Mouse (Mus musculus) MEL (cell line): ENCODE results near the gene Rgl3. TPM values are rescaled to one million over a fixed set of nuclear protein-coding genes. Genes with fewer than 3 reads are reported as not detected.

Source experiments
- DNase-seq: peaks from one replicate; pipeline ENCODE4 v3.0.0; 2011; ENCODE audit warnings: low read depth, low spot score
- H3K27ac ChIP-seq: 2 replicates; pipeline ENCODE4 v1.5.1; 2012; ENCODE audit warnings: low read depth, mild to moderate bottlenecking, control low read depth, low read length, moderate library complexity; ENCODE audit not compliant: control insufficient read depth
- H3K27me3 ChIP-seq, 2 experiments: fragments of 150-350 bp in 1 of 2; sonication (generic) in 1 of 2; 2 replicates each; pipeline ENCODE4 v1.6.1; 2012; ENCODE audit warnings: low read length in 2 of 2, mild to moderate bottlenecking in 2 of 2, improper control_type of control experiment in 1 of 2, moderate library complexity in 1 of 2; ENCODE audit not compliant: insufficient read depth in 2 of 2, control insufficient read depth in 1 of 2
- H3K36me3 ChIP-seq, 2 experiments: 2 replicates each; pipeline ENCODE4 v1.6.1; 2012 to 2014; ENCODE audit warnings: low read length in 2 of 2, improper control_type of control experiment in 1 of 2, inconsistent platforms in 1 of 2, mild to moderate bottlenecking in 1 of 2; ENCODE audit not compliant: insufficient read depth in 2 of 2, control insufficient read depth in 1 of 2
- H3K4me1 ChIP-seq, 2 experiments: fragments of 150-350 bp in 1 of 2; sonication (generic) in 1 of 2; 2 replicates each; pipeline ENCODE4 v1.6.1; 2012; ENCODE audit warnings: low read length in 2 of 2, improper control_type of control experiment in 1 of 2, mild to moderate bottlenecking in 1 of 2; ENCODE audit not compliant: insufficient read depth in 2 of 2, control insufficient read depth in 1 of 2
- H3K4me3 ChIP-seq, 2 experiments: fragments of 150-350 bp in 1 of 2; sonication (generic) in 1 of 2; 2 replicates each; pipeline ENCODE4 v1.5.1; 2012; ENCODE audit warnings: low read depth in 2 of 2, low read length in 2 of 2, mild to moderate bottlenecking in 2 of 2, moderate library complexity in 2 of 2, control low read depth in 1 of 2, improper control_type of control experiment in 1 of 2; ENCODE audit not compliant: control insufficient read depth in 1 of 2, insufficient read depth in 1 of 2
- H3K79me2 ChIP-seq: 2 replicates; pipeline ENCODE4 v1.6.1; 2012; ENCODE audit warnings: mild to moderate bottlenecking, low read length, moderate library complexity; ENCODE audit not compliant: control insufficient read depth, poor library complexity, insufficient read depth
- H3K9ac ChIP-seq: 2 replicates; pipeline ENCODE4 v1.6.1; 2012; ENCODE audit warnings: low read depth, mild to moderate bottlenecking, control low read depth, low read length, moderate library complexity; ENCODE audit not compliant: control insufficient read depth, poor library complexity, severe bottlenecking
- H3K9me3 ChIP-seq: fragments of 150-350 bp; sonication (generic); replicated peaks from 2 replicates; pipeline ENCODE4 v1.6.1; 2012; ENCODE audit warnings: mild to moderate bottlenecking, low read length, improper control_type of control experiment, moderate library complexity; ENCODE audit not compliant: insufficient read depth
- BHLHE40 ChIP-seq: IDR thresholded peaks from 2 replicates; pipeline ENCODE4 v1.6.1; 2012; ENCODE audit warnings: low read depth, mild to moderate bottlenecking, inconsistent platforms, low read length, improper control_type of control experiment, borderline replicate concordance
- CHD2 ChIP-seq: IDR thresholded peaks from 2 replicates; pipeline ENCODE4 v1.6.1; 2011; ENCODE audit warnings: low read length, improper control_type of control experiment
- CTCF ChIP-seq, 3 experiments: IDR thresholded peaks in 2 of 3; conservative IDR thresholded peaks in 1 of 3; 2 replicates each; pipeline ENCODE4 v1.5.1; 2011 to 2012; ENCODE audit warnings: low read length in 3 of 3, low read depth in 2 of 3, mild to moderate bottlenecking in 2 of 3, improper control_type of control experiment in 1 of 3, inconsistent platforms in 1 of 3, mixed read lengths in 1 of 3, moderate library complexity in 1 of 3; ENCODE audit not compliant: control insufficient read depth in 1 of 3, insufficient read depth in 1 of 3, poor library complexity in 1 of 3, severe bottlenecking in 1 of 3
- E2F4 ChIP-seq: IDR thresholded peaks from 2 replicates; pipeline ENCODE4 v1.6.1; 2011; ENCODE audit warnings: low read depth, low read length, improper control_type of control experiment, borderline replicate concordance
- ELF1 ChIP-seq: IDR thresholded peaks from 2 replicates; pipeline ENCODE4 v1.6.1; 2014; ENCODE audit warnings: low read depth, mild to moderate bottlenecking, inconsistent platforms, low read length, improper control_type of control experiment, moderate library complexity
- ETS1 ChIP-seq: IDR thresholded peaks from 2 replicates; pipeline ENCODE4 v1.6.1; 2012; ENCODE audit warnings: low read depth, mild to moderate bottlenecking, inconsistent platforms, low read length, improper control_type of control experiment, moderate library complexity
- GATA1 ChIP-seq: IDR thresholded peaks from 2 replicates; pipeline ENCODE4 v1.6.1; 2011; ENCODE audit warnings: low read depth, low read length, improper control_type of control experiment
- HCFC1 ChIP-seq: IDR thresholded peaks from 2 replicates; pipeline ENCODE4 v1.6.1; 2012; ENCODE audit warnings: low read depth, mild to moderate bottlenecking, inconsistent platforms, low read length, improper control_type of control experiment, moderate library complexity
- JUND ChIP-seq: IDR thresholded peaks from 2 replicates; pipeline ENCODE4 v1.6.1; 2011; ENCODE audit warnings: low read depth, mild to moderate bottlenecking, improper control_type of control experiment, low read length
- KAT2A ChIP-seq: conservative IDR thresholded peaks from 2 replicates; pipeline ENCODE4 v1.6.1; 2012; ENCODE audit warnings: low read depth, low read length, improper control_type of control experiment, inconsistent platforms
- MAFK ChIP-seq: IDR thresholded peaks from 2 replicates; pipeline ENCODE4 v1.6.1; 2011; ENCODE audit warnings: low read depth, mild to moderate bottlenecking, low read length, improper control_type of control experiment, borderline replicate concordance
- MAZ ChIP-seq: IDR thresholded peaks from 2 replicates; pipeline ENCODE4 v1.6.1; 2012; ENCODE audit warnings: low read depth, mild to moderate bottlenecking, inconsistent platforms, low read length, improper control_type of control experiment
- MEF2A ChIP-seq: IDR thresholded peaks from 2 replicates; pipeline ENCODE4 v1.6.1; 2014; ENCODE audit warnings: low read depth, mild to moderate bottlenecking, inconsistent platforms, low read length, improper control_type of control experiment; ENCODE audit not compliant: poor library complexity, insufficient replicate concordance, severe bottlenecking; ENCODE audit errors: extremely low read depth
- MXI1 ChIP-seq: IDR thresholded peaks from 2 replicates; pipeline ENCODE4 v1.6.1; 2011; ENCODE audit warnings: mild to moderate bottlenecking, low read depth, low read length, improper control_type of control experiment
- MYB ChIP-seq: IDR thresholded peaks from 2 replicates; pipeline ENCODE4 v1.6.1; 2011; ENCODE audit warnings: mild to moderate bottlenecking, low read depth, low read length, improper control_type of control experiment
- NELFE ChIP-seq: IDR thresholded peaks from 2 replicates; pipeline ENCODE4 v1.6.1; 2011; ENCODE audit warnings: low read depth, low read length, improper control_type of control experiment
- POLR2A ChIP-seq, 2 experiments: IDR thresholded peaks; 2 replicates each; pipeline ENCODE4 v1.6.1; 2011 to 2012; ENCODE audit warnings: low read length in 2 of 2, mild to moderate bottlenecking in 2 of 2, control low read depth in 1 of 2, improper control_type of control experiment in 1 of 2, low read depth in 1 of 2, moderate library complexity in 1 of 2; ENCODE audit not compliant: control insufficient read depth in 1 of 2, insufficient read depth in 1 of 2, poor library complexity in 1 of 2
- POLR2AphosphoS5 ChIP-seq: IDR thresholded peaks from 2 replicates; pipeline ENCODE4 v1.6.1; 2012; ENCODE audit warnings: low read depth, borderline replicate concordance, mild to moderate bottlenecking, inconsistent platforms, low read length, moderate library complexity, mixed read lengths
- RAD21 ChIP-seq: IDR thresholded peaks from 2 replicates; pipeline ENCODE4 v1.6.1; 2011; ENCODE audit warnings: mild to moderate bottlenecking, low read depth, low read length, improper control_type of control experiment
- RCOR1 ChIP-seq: IDR thresholded peaks from 2 replicates; pipeline ENCODE4 v1.6.1; 2012; ENCODE audit warnings: low read depth, mild to moderate bottlenecking, inconsistent platforms, low read length, improper control_type of control experiment
- SIN3A ChIP-seq: IDR thresholded peaks from 2 replicates; pipeline ENCODE4 v1.6.1; 2012; ENCODE audit warnings: low read length, improper control_type of control experiment, inconsistent platforms
- SMC3 ChIP-seq: IDR thresholded peaks from 2 replicates; pipeline ENCODE4 v1.6.1; 2011; ENCODE audit warnings: low read depth, low read length, improper control_type of control experiment
- TAL1 ChIP-seq: IDR thresholded peaks from 2 replicates; pipeline ENCODE4 v1.6.1; 2012; ENCODE audit warnings: mild to moderate bottlenecking, inconsistent platforms, low read length, moderate library complexity, mixed read lengths
- TCF12 ChIP-seq: IDR thresholded peaks from 2 replicates; pipeline ENCODE4 v1.6.1; 2014; ENCODE audit warnings: low read depth, mild to moderate bottlenecking, inconsistent platforms, low read length, improper control_type of control experiment, moderate library complexity
- UBTF ChIP-seq: IDR thresholded peaks from 2 replicates; pipeline ENCODE4 v1.6.1; 2012; ENCODE audit warnings: low read depth, mild to moderate bottlenecking, inconsistent platforms, low read length, improper control_type of control experiment, moderate library complexity, borderline replicate concordance; ENCODE audit not compliant: insufficient read depth
- ZC3H11A ChIP-seq: IDR thresholded peaks from 2 replicates; pipeline ENCODE4 v1.6.1; 2012; ENCODE audit warnings: low read depth, mild to moderate bottlenecking, inconsistent platforms, low read length, improper control_type of control experiment
- ZKSCAN1 ChIP-seq: IDR thresholded peaks from 2 replicates; pipeline ENCODE4 v1.6.1; 2012; ENCODE audit warnings: low read depth, mild to moderate bottlenecking, inconsistent platforms, low read length, improper control_type of control experiment, moderate library complexity
- ZMIZ1 ChIP-seq: IDR thresholded peaks from 2 replicates; pipeline ENCODE4 v1.6.1; 2012; ENCODE audit warnings: low read depth, mild to moderate bottlenecking, inconsistent platforms, low read length, improper control_type of control experiment, moderate library complexity
- ZNF384 ChIP-seq: IDR thresholded peaks from 2 replicates; pipeline ENCODE4 v1.6.1; 2012; ENCODE audit warnings: low read depth, mild to moderate bottlenecking, inconsistent platforms, low read length, improper control_type of control experiment
- polyA plus RNA-seq, 2 experiments: library from polyadenylated mRNA; stranded (reverse) in 1 of 2; unstranded in 1 of 2; fragments of >175 nt in 1 of 2; fragments of >200 nt in 1 of 2; gene quantifications; 2 replicates each; pipeline versions ENCODE4 v1.2.1 to v1.2.4; 2012; ENCODE audit warnings: low replicate concordance in 2 of 2, low read depth in 1 of 2; ENCODE audit not compliant: insufficient read length in 2 of 2, insufficient read depth in 1 of 2, missing spikeins in 1 of 2
- total RNA-seq: library from RNA; depleted of rRNA; stranded (reverse); fragments of 300-350 nt; gene quantifications from 2 replicates; pipeline ENCODE4 v1.2.3, GENCODE M21; 2012

Rgl3 gene
- total and polyA plus RNA-seq, 3 experiments = not detected

- Histone ChIP-seq H3K27me3 (peaks cover 14 to 17% of the 10 kb centered on the region in 2 experiments), H3K9ac (no peak overlapping the region), H3K27ac (no peak overlapping the region), H3K79me2 (no peaks in the 10 kb centered on the region), H3K9me3 (no peaks in the 10 kb centered on the region), H3K4me3 (no peak overlapping the region), H3K4me1 (no peaks in the 10 kb centered on the region), H3K36me3 (no peaks in the 10 kb centered on the region)
- TF ChIP-seq JUND = no peak
- TF ChIP-seq SIN3A = no peak
- TF ChIP-seq MAFK = no peak
- no peak for TF ChIP-seq SMC3
- no peak for TF ChIP-seq ELF1
- TF ChIP-seq RAD21 = no peak
- TF ChIP-seq CHD2 = no peak
- no peak for TF ChIP-seq POLR2A (IDR thresholded peaks at IDR 0.05; ENCODE audit: control insufficient read depth in 1 of 2, insufficient read depth in 1 of 2, low read depth in 1 of 2, low read length in 2 of 2, poor library complexity in 1 of 2)
- TF ChIP-seq NELFE = no peak
- TF ChIP-seq TAL1 = no peak
- DNase-seq = no peak
Measured at GRCm38 (mm10) chr9:21978398-21979128, 10.7 kb downstream of the Rgl3 start.

- Histone ChIP-seq H3K79me2 (no peaks in the 10 kb centered on the region), H3K9ac (no peak overlapping the region), H3K27ac (no peak overlapping the region), H3K27me3 (peaks cover 11 to 12% of the 10 kb centered on the region in 2 experiments), H3K36me3 (no peaks in the 10 kb centered on the region), H3K4me3 (no peak overlapping the region), H3K9me3 (no peaks in the 10 kb centered on the region), H3K4me1 (no peaks in the 10 kb centered on the region)
- DNase-seq = peak; percentile 82
- 0 out of 2 replicates have a peak, but pooled peaks have one; percentile 11 for TF ChIP-seq JUND
- TF ChIP-seq SMC3 = peak; percentile 99
- TF ChIP-seq GATA1 = no peak; the same call in 1 of the 2 replicates
- no peak for TF ChIP-seq ZMIZ1
- no peak for TF ChIP-seq ELF1
- no peak for TF ChIP-seq TCF12
- no peak for TF ChIP-seq ETS1
- TF ChIP-seq MXI1 = no peak
- TF ChIP-seq ZC3H11A = peak; percentile 97
- TF ChIP-seq POLR2AphosphoS5 = no peak
- TF ChIP-seq MAZ = 0 out of 2 replicates have a peak, but pooled peaks have one; percentile 27
- no peak for TF ChIP-seq CHD2
- TF ChIP-seq E2F4 = no peak
- no peak for TF ChIP-seq MEF2A
- TF ChIP-seq MYB = no peak
- TF ChIP-seq BHLHE40 = 0 out of 2 replicates have a peak, but pooled peaks have one; percentile 50
- TF ChIP-seq ZKSCAN1 = no peak
- no peak for TF ChIP-seq RCOR1
- peak; percentile 98 to 100 (median 99) for TF ChIP-seq CTCF (IDR thresholded peaks at IDR 0.05 in 2 of 3, conservative IDR thresholded peaks at IDR 0.05 in 1 of 3; ENCODE audit: control insufficient read depth in 1 of 3, insufficient read depth in 1 of 3, low read depth in 2 of 3, low read length in 3 of 3, poor library complexity in 1 of 3, severe bottlenecking in 1 of 3)
- no peak for TF ChIP-seq KAT2A
- TF ChIP-seq SIN3A = peak; percentile 62; the same call in 1 of the 2 replicates
- no peak for TF ChIP-seq POLR2A (IDR thresholded peaks at IDR 0.05; ENCODE audit: control insufficient read depth in 1 of 2, insufficient read depth in 1 of 2, low read depth in 1 of 2, low read length in 2 of 2, poor library complexity in 1 of 2)
- 0 out of 2 replicates have a peak, but pooled peaks have one; percentile 48 for TF ChIP-seq HCFC1
- peak; percentile 57; the same call in 1 of the 2 replicates for TF ChIP-seq ZNF384
- no peak for TF ChIP-seq UBTF
- TF ChIP-seq MAFK = no peak
Measured at GRCm38 (mm10) chr9:21977972-21978371, 11.3 kb downstream of the Rgl3 start.
